Mouse (Mus musculus): ENCODE results near the gene Ctdspl. TPM values are rescaled to one million over a fixed set of nuclear protein-coding genes. Genes with fewer than 3 reads are reported as not detected.

The Ctdspl gene
- polyA plus RNA-seq, 1 experiment = 9.3 TPM

DNA sequence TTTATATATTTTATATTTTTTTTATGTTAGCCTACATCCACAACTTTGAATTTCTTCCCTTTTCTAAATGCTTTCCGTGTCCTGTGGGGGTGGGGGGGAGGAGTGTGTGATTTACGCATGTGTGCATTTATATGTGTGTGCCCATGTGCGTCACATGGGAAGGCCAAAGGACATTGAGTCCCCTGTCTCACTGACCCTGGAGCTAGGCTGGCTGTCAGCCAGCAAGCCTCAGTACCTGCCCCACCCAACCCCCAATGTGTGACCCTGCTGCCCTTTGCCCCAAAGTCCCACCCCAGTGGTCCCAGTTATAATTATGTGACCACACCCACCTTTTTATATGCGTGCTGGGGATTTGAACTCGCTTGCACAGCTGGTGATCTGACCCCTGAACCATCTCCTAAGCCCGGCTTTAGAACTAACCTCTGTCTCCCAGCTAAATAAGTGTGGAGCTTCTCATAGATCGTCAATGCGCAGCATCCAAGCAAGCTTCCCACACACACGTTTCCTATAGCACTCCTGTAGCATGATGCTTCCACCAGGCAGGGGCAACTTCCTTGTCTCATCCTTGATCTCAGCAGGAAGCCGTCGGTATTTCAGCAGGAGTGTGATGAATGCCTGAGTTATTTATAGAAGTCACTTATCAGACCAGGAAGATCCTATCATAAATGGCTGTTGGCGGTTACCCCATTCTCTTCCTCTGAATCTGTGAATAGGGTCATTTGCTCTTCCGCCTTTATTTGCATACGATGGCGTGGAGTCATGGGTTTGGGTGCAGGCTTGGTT lies 58.6 kb downstream of the Ctdspl start:
- no peak overlapping the region for H3K27ac ChIP-seq (ENCODE audit: control insufficient read depth, insufficient read depth, low read length)
- DNase-seq = no peak
- H3K4me1 ChIP-seq (replicated peaks; ENCODE audit: control insufficient read depth, insufficient read depth, low read length) = no peaks in the 10 kb centered on the region
- no peak for TF ChIP-seq POLR2A (IDR thresholded peaks at IDR 0.05; ENCODE audit: control insufficient read depth, extremely low read depth, insufficient read depth, low read length, poor library complexity)
- no peak for TF ChIP-seq CTCF (IDR thresholded peaks at IDR 0.05; ENCODE audit: borderline replicate concordance, control insufficient read depth, extremely low read depth, insufficient read depth, low read length, poor library complexity)
- H3K27me3 ChIP-seq (ENCODE audit: control insufficient read depth, insufficient read depth, low read length) = no peaks in the 10 kb centered on the region
- H3K36me3 ChIP-seq (ENCODE audit: control insufficient read depth, insufficient read depth, low read length) = no peaks in the 10 kb centered on the region
- WGBS = 91% methylated on average over 15 of the region's 15 CpGs
- H3K4me3 ChIP-seq (ENCODE audit: control insufficient read depth, insufficient read depth, low read length) = no peak overlapping the region

DNA sequence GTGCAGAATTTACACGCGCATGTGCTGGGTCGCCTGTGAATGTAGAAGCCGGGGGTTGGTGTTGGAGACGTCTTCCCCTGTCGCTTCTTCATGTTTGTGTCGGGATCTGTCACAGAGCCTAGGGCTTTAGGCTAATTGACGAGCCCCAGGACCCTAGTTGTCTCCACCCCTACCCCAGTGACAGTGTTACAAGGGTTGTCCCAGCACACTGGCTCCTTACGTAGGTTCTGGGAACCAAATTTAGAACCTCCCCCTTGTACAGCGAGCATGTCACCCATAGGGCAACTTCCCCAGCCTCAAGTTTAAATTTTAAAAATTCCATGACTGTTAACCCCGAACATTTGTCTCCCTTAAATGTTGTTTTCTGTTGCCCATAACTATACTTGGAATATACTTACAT lies 60.0 kb downstream of the Ctdspl start:
- 95% methylated on average over 11 of the region's 11 CpGs for WGBS

DNA sequence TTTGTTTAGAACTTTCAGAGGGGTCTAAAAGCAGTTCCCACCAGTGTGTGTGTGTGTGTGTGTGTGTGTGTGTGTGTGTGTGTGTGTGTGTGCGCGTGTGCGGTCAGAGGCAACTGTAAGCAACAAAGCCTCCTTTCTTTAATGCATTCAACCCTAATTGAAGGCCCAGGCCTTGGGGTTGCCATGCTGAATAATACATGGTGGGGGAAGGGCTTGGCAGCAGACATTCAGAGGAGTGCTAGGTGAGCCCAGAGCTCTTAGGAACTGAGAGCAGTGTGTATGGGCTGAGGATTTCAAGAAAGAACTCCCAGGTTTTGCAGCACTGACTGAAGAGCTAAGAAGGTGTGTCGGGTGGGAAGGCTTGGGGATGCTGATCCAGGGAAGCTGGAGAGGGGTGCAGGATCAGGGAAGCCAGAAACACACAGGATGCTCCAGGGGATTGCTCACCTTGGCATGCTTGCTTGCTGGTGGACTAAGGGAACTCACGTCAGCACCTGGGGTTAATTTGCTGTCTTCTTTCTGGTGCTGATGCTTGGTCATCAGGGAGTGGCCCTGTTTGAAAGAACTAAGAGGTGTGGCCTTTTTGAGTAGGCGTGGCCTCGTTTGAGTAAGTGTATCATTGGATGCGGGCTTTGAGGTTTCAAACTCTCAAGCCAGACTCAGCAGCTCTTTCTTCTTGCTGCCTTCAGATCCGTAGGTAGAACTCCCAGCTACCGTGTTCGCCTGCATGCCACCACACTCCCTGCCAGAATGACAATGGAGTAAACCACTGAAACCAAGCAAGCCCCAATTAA lies 62.7 kb downstream of the Ctdspl start:
- Histone ChIP-seq H3K27ac (ENCODE audit: control insufficient read depth, insufficient read depth, low read length) (no peak overlapping the region), H3K4me1 (replicated peaks; ENCODE audit: control insufficient read depth, insufficient read depth, low read length) (peaks cover 21% of the 10 kb centered on the region), H3K36me3 (ENCODE audit: control insufficient read depth, insufficient read depth, low read length) (no peaks in the 10 kb centered on the region), H3K27me3 (ENCODE audit: control insufficient read depth, insufficient read depth, low read length) (no peaks in the 10 kb centered on the region), H3K4me3 (ENCODE audit: control insufficient read depth, insufficient read depth, low read length) (no peak overlapping the region)
- no peak for DNase-seq
- WGBS = 94% methylated on average over 11 of the region's 11 CpGs
- TF ChIP-seq POLR2A (IDR thresholded peaks at IDR 0.05; ENCODE audit: control insufficient read depth, extremely low read depth, insufficient read depth, low read length, poor library complexity) (no peak), CTCF (IDR thresholded peaks at IDR 0.05; ENCODE audit: borderline replicate concordance, control insufficient read depth, extremely low read depth, insufficient read depth, low read length, poor library complexity) (no peak)

More for the DNA sequence above, 60.0 kb downstream of the Ctdspl start:
- DNase-seq = no peak
- TF ChIP-seq CTCF (IDR thresholded peaks at IDR 0.05; ENCODE audit: borderline replicate concordance, control insufficient read depth, extremely low read depth, insufficient read depth, low read length, poor library complexity) (no peak), POLR2A (IDR thresholded peaks at IDR 0.05; ENCODE audit: control insufficient read depth, extremely low read depth, insufficient read depth, low read length, poor library complexity) (no peak)
- H3K36me3 ChIP-seq (ENCODE audit: control insufficient read depth, insufficient read depth, low read length) = no peaks in the 10 kb centered on the region
- H3K27me3 ChIP-seq (ENCODE audit: control insufficient read depth, insufficient read depth, low read length) = no peaks in the 10 kb centered on the region
- no peak overlapping the region for H3K27ac ChIP-seq (ENCODE audit: control insufficient read depth, insufficient read depth, low read length)
- no peak overlapping the region for H3K4me3 ChIP-seq (ENCODE audit: control insufficient read depth, insufficient read depth, low read length)
- H3K4me1 ChIP-seq (replicated peaks; ENCODE audit: control insufficient read depth, insufficient read depth, low read length) = peaks cover 8% of the 10 kb centered on the region

DNA sequence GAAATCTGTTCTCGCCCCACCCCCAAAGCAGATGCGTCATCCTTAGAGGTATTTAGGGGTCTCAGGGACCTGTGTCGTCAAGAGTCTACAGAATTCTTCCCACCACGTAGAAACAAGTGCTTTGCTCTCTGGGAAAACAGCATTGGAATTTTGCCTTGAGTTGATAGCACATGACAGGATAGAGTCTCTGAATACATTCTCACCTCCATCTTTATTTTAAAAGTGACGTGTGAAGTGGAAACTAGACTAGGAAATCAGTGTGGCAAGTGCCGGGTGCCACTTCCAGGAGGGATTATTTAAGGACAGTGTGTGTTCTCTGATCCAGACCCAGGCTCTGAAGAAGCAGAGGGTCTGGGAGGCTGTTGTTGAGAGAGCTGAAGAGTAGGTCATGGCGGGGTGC lies 64.2 kb downstream of the Ctdspl start:
- H3K4me3 ChIP-seq (ENCODE audit: control insufficient read depth, insufficient read depth, low read length) = no peak overlapping the region
- H3K4me1 ChIP-seq (replicated peaks; ENCODE audit: control insufficient read depth, insufficient read depth, low read length) = peaks cover 30% of the 10 kb centered on the region
- H3K36me3 ChIP-seq (ENCODE audit: control insufficient read depth, insufficient read depth, low read length) = no peaks in the 10 kb centered on the region
- no peaks in the 10 kb centered on the region for H3K27me3 ChIP-seq (ENCODE audit: control insufficient read depth, insufficient read depth, low read length)
- no peak overlapping the region for H3K27ac ChIP-seq (ENCODE audit: control insufficient read depth, insufficient read depth, low read length)
- 95% methylated on average over 7 of the region's 7 CpGs for WGBS
- TF ChIP-seq CTCF (IDR thresholded peaks at IDR 0.05; ENCODE audit: borderline replicate concordance, control insufficient read depth, extremely low read depth, insufficient read depth, low read length, poor library complexity) (no peak), POLR2A (IDR thresholded peaks at IDR 0.05; ENCODE audit: control insufficient read depth, extremely low read depth, insufficient read depth, low read length, poor library complexity) (no peak)
- DNase-seq = no peak

DNA sequence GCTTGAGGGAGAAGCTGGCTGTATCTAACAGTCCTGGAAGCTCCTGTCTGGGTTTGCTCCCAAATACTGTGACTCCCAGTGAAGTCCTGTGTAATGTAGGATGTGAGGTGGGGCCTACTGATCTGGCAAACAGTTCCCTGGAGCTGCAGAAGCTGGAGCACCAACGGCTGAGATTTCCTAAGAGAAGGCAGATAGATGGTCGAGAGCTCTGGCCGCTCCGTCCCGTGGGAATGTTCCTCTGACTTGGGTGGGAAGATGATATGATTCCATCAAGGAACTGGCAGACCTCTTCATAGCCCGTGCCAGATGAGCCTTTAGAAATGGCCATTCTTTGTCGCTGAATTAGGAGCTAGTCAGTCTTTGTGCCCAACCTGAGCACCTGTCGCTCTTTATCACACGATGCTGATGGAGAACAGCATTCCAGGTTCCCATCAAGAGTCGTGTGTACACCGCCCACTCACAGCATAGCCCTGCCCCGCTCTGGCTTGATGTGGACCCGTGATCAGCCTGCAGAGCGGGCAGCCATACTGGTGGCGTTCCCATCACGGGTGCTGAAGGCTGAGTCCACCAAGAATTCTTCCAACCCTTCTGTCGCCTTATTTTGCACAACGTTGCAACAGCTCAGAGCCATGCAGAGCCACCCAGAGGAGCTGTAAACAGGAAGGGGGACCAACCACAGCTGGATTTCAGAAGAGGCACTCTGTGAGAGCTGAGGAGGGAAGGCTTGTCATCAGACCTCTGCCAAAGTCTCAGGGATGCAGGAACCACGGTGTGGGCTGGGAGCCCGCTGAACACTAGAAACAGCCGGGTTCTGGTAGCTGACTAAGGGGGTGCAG lies 65.7 kb downstream of the Ctdspl start:
- no peak for TF ChIP-seq CTCF (IDR thresholded peaks at IDR 0.05; ENCODE audit: borderline replicate concordance, control insufficient read depth, extremely low read depth, insufficient read depth, low read length, poor library complexity)
- no peak for TF ChIP-seq POLR2A (IDR thresholded peaks at IDR 0.05; ENCODE audit: control insufficient read depth, extremely low read depth, insufficient read depth, low read length, poor library complexity)
- H3K27ac ChIP-seq (ENCODE audit: control insufficient read depth, insufficient read depth, low read length) = no peak overlapping the region; the same call in 1 of the 2 replicates
- no peaks in the 10 kb centered on the region for H3K27me3 ChIP-seq (ENCODE audit: control insufficient read depth, insufficient read depth, low read length)
- H3K4me1 ChIP-seq (replicated peaks; ENCODE audit: control insufficient read depth, insufficient read depth, low read length) = peaks cover 44% of the 10 kb centered on the region
- H3K36me3 ChIP-seq (ENCODE audit: control insufficient read depth, insufficient read depth, low read length) = no peaks in the 10 kb centered on the region
- no peak for DNase-seq
- no peak overlapping the region for H3K4me3 ChIP-seq (ENCODE audit: control insufficient read depth, insufficient read depth, low read length)
- WGBS = 82% methylated on average over 21 of the region's 21 CpGs

DNA sequence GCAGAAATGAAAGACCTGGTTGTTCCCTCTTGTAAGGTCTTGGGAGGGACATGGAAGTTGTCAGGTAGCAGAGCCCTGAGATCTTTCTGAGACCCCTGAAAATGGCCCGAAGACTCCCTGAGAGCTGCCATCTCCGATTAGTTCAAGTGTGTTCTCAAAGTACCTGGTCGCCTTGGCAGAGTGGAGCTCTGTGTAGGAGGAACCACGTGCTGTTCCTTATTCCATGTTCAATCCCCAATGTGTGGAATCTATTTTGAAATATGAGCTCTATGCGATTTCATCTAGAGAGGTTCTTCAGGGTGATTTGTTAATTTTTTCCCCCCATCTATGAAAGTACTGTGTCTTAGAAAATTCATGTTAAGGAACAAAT lies 66.3 kb downstream of the Ctdspl start:
- Histone ChIP-seq H3K36me3 (ENCODE audit: control insufficient read depth, insufficient read depth, low read length) (no peaks in the 10 kb centered on the region), H3K4me3 (ENCODE audit: control insufficient read depth, insufficient read depth, low read length) (no peak overlapping the region), H3K4me1 (replicated peaks; ENCODE audit: control insufficient read depth, insufficient read depth, low read length) (peaks cover 48% of the 10 kb centered on the region), H3K27ac (ENCODE audit: control insufficient read depth, insufficient read depth, low read length) (no peak overlapping the region; the same call in 1 of the 2 replicates), H3K27me3 (ENCODE audit: control insufficient read depth, insufficient read depth, low read length) (no peaks in the 10 kb centered on the region)
- no peak for DNase-seq
- TF ChIP-seq POLR2A (IDR thresholded peaks at IDR 0.05; ENCODE audit: control insufficient read depth, extremely low read depth, insufficient read depth, low read length, poor library complexity) (no peak), CTCF (IDR thresholded peaks at IDR 0.05; ENCODE audit: borderline replicate concordance, control insufficient read depth, extremely low read depth, insufficient read depth, low read length, poor library complexity) (no peak)
- 93% methylated on average over 5 of the region's 5 CpGs for WGBS
